Mouse (Mus musculus) adrenal gland, postnatal 10 days (tissue): ENCODE measurements at regions not wholly inside any gene's neighbourhood (a gene's known extent, or its start where the extent isn't known, plus 50 kb on each side); places are given as distances from the start of the nearest gene placed in this dataset.

Experiments used
- DNase-seq: peaks from one replicate; pipeline ENCODE4 v3.0.0; 2021; ENCODE audit warnings: mixed read lengths

DNA sequence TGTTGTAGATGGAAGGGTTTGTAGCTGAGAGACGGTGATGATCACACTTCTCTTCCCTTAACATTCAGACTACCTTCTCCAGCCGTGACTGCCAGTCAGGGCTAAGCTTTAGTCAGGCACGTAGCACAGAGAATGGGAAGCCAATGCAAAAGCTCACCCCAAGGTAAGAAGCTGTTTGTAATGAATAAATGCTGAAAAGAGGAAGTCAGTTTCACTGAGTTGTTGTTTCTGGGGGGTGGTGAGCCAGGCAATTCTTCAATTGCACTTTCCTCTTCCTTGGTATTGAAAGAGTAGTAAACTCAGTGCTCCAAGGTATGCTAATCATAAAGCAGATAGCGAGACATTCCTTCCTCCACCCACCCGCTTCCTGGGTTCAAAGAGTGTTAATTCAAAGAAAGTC lies 269.2 kb upstream of the Dab2 start:
- no peak for DNase-seq

DNA sequence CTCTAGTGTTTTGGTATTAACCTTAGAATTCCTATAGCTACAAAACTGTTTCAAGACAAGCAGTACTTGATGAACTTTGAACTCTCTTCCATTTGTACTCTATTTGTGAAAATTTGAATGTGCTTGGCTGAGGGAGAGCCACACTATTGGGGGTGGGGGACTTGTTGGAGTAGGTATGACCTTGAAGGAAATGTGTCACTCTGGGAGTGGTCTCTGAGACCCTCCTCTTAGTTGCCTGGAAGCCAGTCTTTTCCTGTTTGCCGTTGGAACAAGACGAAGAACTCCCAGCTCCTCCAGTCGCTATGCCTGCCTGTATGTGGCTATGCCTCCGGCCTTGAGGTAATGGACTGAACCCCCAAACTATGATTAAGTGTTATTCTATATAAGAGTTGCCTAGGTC lies 265.4 kb upstream of the Dab2 start:
- DNase-seq = no peak

DNA sequence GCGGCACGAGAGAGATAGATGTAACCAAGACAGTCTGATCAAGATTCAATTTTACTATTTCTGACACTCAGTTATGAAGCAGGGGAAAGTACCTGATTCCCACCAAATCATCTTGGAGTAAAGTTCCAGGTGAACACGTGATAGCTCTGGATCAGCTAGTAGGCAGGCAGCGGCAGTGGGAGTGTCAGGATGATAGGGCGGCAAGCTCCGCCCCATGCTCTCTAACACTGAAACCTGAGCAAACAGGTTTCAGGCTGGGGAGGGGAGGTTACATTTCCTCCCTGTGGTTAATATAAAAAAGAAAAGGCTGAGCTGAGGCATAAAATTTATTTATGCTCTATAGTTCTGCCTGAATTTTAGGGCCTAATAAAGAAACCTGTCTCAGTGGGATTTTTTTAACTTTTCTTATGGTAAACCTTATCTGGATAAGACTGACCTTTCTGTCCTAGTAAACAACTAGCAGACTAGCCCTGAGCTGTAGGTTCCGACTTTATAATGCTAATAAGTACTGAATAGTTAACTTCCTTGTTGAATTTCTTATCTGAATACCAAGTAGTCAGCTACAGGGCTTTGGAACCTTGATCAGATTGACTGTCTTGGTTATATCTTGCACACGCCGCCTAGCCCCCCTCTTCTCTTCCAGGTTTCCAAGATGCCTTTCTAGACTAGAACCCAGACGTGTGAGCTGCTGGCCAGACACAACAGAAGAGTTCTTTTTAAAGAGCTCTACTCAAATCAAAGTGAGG lies 254.9 kb upstream of the Dab2 start:
- no peak for DNase-seq

DNA sequence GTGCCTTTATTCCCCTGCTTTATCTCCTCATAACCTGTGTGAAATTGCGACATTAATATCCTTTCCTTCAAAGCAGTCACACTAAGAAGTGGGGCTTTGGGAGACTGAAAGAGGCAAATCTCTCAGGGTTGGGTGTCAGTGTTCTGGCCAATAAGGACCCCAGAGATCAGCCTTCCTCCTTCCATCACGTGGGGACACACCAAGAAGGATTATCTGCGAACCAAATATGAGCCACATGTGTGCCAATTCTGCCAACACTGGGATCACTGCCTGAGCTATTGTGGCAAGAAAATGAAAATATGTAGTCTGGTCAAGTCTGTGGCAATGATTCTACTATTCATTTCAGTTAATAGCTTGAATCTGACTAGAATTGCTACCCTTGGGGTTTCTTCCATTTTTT lies 243.9 kb upstream of the Dab2 start:
- DNase-seq = no peak

DNA sequence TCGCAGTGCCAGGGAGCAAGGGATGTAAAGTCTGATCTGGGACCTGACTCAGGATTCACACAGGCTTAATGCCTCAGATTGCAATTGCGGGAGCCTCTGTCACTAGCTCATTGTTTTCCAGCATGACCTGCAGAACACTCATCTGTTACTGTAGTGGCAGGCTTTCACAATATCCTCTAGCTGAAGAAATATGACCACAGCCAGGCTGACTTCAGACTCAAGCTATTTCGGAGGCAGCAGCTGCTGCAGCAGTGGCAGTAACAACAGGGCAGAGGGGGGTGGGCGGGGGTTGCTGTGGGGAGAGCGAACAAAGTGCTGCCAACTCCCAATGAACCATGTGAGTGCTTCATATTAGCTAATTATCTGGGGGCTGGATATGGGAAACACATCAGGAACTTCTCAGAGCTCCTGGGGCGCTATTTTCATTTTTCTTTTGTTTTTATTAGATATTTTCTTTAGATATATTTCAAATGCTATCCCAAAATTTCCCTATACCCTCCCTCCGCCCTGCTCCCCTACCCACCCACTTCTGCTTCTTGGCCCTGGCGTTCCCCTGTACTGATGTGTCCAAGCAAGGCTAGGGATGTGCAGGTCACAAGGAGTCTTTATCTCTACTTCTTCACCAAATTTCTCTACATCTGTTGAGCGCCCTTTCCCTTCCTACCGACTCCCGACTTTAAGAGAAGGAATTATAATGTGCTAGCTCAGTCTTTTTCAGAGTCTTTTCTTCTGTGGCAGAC lies 242.5 kb upstream of the Dab2 start:
- DNase-seq = no peak

DNA sequence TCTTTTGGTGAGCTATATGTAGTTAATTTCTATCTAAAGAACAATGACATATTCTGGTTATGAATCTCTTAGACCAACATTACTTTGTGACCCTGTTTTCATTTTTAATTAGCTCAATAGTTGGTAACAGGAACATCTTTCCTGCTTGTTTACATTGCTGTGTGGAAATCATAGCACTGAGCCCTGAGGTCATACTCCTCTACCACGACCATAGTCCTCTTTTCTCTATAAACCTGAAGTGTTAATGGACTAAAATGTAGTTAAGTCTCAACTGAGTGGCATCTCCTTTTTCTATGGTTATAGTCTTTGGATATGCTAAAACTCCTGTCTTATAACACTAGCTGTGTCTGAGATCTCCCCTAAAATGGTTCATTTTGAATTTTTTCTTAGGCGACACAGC lies 240.2 kb upstream of the Dab2 start:
- no peak for DNase-seq

DNA sequence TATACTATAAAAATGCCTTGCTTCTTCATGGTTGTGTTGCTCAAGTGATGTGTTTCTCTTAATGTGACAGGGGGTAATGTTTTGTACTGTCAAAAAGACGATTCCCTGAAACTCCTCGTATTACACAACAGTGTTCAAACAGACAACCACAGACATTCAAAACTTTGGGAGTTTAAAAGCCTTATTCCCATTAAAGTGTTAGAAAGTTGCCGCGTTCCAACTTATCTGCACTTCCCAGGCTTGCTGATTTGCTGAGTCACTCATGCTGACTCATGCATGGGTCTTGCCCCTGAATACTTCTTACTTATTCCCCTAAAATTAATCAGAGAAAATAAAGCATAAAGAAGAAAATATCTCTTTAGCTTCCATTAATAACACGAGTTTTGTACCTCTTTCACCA lies 239.8 kb upstream of the Dab2 start:
- DNase-seq = no peak

DNA sequence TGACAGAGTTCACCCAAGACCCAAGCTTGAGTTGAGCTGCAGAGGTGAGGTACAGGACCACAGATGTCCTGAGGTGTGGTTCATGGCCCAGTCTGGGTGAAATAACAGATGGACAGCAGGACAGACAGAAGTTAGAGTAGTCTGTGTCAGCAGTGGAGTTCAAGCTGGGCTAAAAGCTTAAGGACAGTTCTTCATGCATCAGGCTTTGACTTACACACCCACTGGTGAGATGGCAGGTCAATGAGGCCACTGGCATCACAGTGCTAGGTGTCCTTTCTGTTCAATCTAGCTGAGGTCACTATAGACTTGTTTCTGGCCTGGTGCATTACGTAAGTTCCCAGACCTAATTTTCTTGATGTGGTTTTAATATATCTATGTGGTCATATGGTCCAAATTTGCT lies 238.9 kb upstream of the Dab2 start:
- DNase-seq = no peak

DNA sequence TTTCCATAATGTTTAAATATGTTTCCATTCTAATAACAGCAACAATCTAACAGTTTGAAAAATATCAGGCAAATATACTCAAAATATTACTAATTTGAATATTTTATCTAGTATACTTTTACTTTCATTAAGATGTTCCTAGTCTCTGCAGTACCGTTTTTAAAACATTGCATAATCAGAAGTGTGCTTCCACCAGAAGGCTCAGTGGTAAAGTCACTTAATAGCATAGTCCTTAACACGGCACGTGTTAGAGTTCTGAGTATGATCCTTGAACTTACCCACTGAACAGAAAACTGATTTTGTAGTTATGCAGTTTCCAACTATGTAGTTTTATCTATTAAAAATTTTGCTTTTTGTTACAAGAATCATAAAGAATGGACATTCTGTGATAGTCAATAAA lies 234.5 kb upstream of the Dab2 start:
- DNase-seq = no peak

DNA sequence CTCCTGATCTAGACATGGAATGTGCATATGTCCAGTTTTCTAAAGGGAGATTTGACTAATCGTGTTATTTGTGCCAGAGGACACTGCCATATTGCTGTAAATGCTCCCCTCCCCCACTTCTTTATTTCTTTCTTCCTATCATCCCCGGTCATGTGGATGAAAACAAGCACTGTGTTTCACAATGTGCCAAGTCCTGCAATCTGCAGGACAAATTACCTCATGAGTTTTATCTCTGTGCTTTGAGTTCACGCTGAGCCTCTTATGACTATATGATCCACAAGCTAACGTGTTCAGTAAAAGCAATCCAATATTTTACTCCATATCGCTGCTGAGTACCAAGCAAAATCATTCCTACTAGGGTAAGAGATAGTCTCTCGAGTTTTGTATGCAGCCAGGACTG lies 232.2 kb upstream of the Dab2 start:
- no peak for DNase-seq

DNA sequence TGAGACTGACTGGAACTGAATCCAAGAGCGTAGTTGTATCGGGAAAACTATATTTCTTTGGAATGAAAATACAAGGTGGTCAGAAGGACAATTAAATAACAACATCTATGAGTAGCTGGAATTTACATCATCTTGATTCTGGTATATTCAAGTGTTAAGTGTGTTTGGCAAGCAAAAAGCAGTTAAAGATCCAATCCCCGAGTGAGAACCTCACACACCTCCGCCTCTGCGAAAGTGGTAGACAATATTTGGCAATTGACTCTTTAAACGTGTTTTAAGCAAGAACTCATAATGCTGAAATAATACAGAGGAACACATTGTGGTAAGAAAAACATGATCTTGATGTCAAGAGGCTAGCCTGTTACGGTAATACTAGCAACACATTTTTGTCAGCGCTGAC lies 231.2 kb upstream of the Dab2 start:
- DNase-seq = no peak

DNA sequence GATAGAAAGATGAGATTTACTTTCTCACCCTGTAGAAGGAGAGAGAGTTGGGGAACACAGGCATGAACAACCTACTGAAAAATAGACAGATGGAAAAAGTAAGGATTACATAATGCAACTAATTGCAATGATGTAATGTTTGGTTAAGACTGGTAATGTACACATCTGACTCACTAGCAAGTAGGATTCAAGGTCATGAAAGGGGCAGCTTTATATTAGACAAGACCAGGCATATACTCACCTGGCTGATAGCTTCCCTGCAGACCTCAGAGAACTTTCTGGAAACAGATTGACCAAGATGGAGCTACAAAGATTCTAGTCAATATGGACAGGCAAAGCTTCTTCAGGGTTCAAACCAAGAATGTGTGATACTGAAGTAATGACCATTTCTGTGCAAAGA lies 227.7 kb upstream of the Dab2 start:
- no peak for DNase-seq

DNA sequence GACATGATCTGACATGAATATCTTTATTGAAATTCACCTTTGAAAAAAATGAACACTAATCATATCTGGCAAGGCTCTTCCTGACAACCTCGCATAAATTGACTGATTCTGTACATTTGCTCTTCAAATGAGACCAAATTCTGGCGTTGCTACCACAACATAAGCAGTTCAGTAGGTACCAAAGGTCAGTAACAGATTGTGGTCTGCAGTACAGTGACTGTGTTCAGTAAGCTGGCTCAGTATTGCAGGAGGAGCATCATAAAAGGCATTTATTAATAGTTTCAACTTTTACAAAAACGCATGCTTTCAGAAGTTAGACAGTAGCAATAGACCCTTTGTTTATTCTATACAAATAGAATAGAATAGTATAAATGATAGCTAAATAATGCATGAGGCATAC lies 226.7 kb upstream of the Dab2 start:
- no peak for DNase-seq

DNA sequence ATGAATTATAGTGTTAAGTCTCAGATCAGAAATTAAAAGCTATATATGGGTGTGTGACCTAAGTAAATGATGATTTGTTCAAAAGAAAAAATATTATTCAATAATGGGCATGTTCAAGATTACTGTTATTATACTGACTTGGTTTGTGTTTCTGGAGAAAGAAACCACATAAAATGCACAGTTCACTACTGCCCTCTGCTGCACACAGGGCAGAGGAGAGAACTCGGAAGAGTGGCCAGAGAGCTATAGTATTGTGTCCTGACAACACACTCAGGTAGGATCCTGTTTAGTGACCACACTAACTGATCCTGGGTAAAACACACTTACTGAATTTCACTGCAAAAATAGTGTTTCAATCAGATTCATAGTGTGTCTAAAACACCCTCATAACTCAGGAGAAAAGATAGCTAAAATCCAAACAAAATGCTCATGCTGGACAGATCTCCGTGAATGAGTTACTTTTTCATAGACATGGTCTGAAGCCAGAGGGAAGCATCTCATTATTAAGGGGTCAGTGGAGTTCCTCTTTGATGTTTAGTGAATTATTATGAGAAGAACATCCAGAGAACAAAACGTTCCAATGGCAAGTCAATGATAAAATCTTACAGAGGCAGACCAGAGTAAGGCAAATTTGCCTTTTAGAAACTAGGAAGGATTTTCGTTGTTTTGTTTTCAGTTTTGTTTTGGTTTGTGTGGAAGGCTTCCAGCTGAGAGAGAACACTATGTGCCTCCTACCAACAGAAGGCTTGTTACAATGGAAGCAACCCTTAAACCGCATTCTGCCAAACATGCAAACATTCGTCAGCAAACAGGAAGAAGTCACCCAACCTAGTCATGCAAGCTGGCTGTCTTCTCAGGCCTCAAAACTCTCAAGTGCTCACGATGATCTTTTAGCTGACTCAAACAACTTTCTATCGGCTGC lies 218.6 kb upstream of the Dab2 start:
- DNase-seq = peak; percentile 65

DNA sequence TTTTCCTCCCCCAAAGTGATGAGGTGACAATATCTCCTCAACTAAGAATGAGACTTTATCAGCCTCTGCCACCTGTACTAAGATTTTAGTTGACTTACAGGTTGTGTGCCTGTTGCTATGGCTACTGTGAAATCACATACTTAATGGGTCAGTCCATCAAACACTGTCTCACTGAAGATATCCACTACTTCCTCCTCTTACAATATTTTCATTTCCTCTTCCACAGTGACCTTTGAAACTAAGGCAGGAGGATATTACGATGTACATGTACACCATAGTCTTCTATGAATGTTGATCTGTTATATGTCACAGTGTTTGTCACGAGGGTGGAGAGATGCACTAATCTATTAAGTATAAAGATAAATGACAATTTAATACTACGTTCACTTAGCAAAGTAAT lies 212.4 kb upstream of the Dab2 start:
- DNase-seq = no peak

DNA sequence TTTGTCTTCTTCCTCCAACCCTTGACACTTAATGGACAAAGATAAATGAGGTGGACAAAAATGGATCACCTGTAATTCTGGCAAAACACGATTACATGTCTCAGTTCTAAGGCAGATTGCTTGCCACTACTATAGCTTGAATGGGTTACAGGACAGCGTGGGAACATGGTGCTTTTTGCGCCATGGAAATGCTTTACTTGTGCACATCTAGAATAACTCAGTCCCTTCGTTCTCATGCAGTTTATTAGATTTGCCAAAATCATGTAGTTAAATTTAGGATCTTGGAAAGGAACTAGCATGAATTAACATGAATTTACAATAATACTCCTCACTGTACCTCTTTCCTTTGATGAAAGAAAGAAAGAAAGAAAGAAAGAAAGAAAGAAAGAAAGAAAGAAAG lies 211.1 kb upstream of the Dab2 start:
- no peak for DNase-seq

DNA sequence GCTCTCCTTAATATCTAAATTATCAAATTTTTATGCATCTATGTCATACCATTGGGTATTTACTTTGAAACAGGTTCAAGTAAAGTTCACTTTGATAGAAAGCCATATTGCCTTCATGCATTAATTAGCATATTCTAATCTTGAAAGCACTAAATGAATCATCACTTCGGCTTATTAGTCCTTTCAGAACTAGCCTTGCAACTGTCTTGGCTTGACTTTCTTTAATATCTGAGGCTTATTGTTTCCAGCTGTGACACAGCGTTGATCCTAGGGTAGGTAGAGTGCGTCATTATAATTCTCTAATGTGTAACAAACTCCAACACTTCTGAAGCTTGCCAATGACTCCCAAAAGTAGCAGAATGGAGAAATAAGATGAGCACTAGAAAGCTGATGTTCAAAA lies 169.9 kb upstream of the Dab2 start:
- no peak for DNase-seq

DNA sequence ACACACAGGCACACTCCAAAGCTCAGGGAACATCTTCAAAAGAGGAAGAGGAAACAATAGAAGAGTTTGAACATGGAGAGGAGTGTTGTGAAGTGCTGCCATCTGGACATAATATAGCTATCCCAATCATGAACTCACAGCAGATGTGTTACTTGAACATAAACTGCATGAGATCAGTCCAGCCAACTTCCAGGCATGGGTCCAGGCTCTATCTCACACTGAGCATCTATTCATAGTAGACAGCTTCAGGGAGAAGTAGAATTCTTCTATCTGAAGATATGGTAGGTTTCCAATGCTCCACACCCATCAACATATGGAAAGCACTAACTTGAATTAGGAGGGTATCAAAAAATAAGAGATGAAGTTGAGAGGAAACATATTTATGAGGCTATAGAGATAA lies 167.4 kb upstream of the Dab2 start:
- no peak for DNase-seq

DNA sequence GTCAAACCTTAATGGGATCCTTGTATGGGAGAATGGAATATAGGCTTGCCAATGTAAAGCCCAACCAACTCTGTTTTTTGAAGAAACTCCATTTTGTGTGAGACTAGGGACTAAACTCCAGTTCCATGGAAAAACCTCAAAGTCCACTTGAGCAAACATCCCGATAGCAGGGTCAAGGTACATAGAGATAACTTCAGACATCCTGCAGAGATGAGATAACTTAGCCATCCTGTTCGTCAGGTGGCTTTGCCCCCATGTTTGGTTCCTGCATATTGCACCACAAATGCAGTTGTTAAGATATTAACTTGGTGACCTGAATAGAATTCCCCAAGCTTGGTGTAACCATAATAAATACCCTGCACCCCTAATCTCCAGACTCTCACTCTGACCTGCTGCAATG lies 154.5 kb upstream of the Dab2 start:
- DNase-seq = no peak

DNA sequence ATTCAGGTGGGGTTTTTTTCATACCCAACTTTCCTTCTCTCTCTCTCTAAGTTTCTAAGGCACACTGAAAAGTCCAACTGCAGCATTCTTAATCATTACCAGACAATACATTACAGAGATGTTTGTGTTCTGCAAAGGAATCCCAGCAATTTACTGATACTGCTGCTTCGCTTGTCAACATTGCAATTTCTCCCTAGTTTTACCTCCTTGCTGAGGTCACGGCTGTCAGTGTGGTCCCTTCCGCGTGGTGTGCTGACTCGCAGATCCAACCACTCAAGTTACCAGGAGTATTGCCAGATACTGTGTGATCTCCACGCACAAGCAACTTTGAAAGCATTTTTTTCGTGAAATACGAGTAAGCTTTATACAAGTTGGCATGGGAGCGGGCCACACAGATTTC lies 144.9 kb upstream of the Dab2 start:
- DNase-seq = no peak

DNA sequence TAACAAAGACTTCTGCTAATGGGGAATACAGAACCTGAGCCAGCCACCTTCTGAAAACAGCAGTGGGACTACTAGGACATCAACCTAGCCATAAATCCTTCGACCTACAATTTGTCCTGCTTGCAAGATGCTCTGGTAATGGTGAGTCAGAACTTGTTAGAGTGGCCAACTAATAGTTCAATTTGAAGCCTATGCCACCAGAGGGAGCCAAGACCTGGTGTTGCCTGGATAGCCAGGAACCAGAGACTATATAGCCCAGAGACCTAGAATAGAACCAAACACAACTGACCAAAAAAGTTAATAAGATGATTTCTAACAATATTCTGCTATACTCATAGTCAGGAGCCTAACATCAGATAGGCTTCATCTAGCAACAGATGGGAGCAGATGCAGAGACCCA lies 119.3 kb upstream of the Dab2 start:
- peak; percentile 14 for DNase-seq

DNA sequence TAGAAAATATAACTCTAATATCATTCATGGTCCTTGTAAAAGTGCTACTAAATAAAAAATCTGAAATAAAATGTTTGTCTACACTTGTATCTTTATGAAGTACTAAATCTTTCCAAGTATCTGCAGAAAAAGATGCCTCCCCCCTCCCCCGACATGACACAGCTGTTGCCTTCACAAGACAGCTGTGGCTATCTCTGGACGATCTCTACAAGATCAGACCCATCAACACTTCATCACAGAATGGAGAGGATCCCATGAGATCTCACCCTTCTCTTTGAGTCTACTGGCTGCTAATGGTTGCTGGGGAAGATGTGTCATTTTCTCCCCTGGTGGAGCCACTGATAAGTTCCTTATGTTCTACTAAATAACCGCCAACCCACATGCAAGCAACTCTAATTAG lies 116.0 kb upstream of the Dab2 start:
- DNase-seq = no peak

DNA sequence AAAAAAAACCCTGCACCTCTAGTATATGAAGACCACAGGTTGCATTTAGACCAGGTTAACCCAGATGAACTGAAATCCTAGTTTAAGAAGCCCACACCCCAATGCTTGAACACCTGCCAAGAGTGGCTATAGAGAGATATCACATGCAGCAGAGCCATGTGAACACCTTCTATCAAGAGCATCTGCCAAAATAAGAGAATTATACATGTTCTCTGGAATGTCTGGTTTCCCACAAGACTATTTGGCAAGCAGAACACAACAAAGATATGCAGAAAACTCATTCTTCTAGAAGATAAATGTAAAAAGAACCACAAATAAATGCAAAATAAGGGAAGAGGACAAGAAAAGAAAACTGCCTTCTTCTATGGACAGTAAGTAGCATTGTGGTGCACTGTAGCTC lies 107.7 kb upstream of the Dab2 start:
- DNase-seq = no peak
